Mouse (Mus musculus) right cerebral cortex, postnatal 4 days (tissue): ENCODE results near the gene Gpsm2.
A peak's percentile ranks its signal among the peaks of the same experiment; 100 is the strongest.
"Not testable (repeated sequence)": the region's sequence is repeated elsewhere in the genome, so short reads cannot be mapped to it uniquely, and the experiment has no call there.

Experiments used
- DNase-seq: peaks from one replicate; pipeline ENCODE4 v3.0.0-alpha.2; 2022

The Gpsm2 gene

DNA sequence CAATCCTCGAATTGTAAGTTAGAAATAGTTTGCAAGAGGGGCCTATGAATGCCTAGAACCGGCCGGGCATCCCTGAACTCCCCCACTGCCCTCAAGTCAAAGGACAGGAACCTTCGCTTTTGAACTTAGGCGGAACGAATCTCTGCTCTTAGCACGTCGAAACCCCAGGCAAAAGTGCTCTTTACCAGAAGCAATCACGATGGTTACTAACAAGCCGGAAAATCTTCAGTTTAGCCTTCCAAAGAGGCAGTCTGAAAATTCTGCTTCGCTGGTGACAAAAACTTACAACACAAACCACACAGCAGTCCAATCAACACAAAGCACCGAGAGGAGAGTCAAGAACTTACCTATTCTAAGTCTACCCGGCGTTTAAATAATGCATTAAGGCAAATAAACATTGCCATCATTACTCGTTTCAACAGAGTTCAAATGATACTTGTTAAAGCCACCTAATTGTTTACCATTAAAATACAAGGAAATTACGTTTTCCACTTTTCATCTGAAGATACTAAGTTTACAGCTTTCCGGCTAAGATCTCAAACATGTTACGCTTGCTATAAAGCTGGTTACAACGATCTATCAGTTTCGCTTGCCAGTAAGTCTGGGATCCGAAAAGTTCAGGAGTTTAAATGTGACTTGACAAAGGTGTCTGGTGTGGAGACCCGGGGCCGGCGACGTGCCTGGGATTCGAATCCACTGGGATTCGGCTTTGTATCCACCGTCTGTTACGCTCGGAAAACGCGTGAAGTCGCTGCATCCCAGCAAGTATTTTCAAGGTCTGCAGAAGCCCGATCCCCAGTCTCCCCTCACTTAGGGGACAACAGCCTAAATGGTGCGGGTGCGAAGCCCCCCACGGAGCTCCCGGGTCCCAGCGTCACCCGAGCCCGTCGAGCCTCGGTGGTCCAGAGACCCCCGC is 775 bp downstream of the Gpsm2 start:
- peak; percentile 50 for DNase-seq

DNA sequence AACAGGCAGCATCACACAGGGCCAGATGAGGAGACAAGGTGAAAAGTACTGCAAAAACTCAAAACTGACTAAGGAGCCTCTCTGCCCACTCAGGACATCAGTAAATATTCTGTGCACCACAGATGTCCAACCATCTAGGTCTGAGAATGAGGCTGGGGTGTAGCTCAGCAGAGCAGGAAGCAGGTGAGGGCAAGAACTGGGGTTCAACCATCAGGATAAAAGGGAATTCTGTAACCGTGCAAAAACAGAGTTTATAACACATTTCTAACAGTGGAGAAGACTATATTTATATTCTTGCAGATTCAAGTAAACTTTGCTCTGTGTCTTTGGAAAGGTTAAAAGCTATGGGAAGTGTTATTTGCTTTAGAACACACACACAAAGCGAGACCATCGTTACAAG is 2.3 kb downstream of the Gpsm2 start:
- no peak for DNase-seq

DNA sequence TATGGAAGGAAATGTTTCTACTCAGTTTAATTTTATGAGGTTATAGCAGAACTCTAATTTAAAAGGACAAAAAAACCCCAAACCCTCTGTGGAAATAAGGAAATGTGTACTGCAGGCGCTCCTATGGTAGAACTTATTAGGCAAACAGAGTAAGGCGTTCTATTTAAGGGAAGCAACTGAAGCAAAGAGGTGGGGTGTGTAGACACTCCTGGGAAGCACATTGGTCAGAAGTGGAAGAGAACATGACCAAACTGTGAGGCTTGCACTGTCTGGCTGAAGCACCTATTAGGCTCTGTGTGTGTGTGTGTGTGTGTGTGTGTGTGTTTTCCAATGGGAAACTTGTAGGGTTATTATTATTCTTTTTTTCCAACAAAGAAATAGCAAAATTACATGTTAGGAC is 2.8 kb downstream of the Gpsm2 start:
- no peak for DNase-seq

DNA sequence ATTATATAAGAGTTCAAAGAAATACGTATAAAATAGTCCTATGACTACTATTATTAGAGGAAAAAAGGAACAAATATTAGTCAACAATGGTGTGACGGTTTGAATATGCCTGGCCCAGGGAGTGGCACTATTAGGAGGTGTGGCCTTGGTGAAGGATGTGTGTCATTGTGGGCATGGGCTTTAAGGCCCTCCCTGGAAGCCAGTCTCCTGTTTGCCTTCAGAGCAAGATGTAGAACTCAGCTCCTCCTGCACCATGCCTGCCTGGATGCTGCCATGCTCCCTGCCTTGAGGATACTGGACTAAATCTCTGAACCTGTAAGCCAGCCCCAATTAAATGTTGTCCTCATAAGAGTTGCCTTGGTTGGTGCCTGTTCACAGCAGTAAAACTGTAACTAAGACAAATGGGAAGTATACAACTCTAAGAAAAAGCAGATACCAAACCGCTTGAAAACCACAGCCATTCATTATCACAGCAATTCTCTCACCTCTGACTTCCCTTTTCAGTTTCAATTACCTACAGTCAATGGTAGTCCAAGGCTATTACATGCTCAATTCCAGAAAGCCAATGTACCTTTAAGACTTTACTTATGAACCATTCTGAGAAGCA is 4.1 kb downstream of the Gpsm2 start:
- no peak for DNase-seq

DNA sequence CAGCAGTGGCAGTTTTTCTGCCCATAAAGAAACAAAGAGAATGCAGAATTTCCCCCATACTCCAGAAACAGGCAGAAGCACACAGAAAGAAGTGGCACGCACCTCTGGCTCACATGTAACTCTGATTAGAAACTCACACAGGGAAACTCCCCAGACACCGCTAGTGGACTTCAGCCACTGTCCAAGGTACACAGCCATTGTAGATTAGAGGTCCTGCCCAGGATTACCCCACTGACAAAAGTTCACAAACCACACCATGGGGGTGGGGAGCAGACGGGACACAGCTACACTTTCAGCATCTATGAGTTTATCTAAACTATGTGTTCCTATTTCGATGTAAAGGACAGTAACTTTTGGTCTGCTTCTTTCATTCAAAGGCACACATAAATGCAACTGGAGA is 7.3 kb downstream of the Gpsm2 start:
- no peak for DNase-seq

DNA sequence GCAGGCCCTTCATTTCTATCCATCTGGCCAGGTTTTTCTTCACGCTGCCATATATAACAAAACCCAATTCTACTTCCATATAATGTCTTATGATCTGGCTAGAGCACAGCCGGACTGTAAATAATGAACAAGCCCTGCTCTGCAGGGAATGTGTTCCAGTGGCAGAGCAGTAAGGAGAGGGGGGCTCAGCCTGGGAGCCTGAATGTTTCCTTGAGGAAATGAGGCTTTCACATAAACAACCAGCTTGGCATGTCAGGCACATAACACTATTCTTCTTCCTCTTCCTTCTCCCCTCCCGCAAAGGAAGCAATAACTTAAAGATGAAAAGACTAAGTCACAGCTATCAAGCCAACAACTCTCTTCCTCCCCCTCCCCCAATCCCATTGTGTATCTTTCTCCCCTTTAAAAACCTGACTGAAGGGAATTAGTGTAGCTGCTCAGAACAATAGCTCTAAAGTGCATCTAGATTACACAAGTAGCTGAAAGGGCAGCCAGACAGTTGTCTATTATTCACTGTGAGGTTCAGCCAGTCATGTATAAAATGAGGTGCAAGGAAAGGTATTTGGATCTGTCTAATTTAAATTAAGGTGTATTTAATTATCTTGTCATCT is 8.9 kb downstream of the Gpsm2 start:
- no peak for DNase-seq

DNA sequence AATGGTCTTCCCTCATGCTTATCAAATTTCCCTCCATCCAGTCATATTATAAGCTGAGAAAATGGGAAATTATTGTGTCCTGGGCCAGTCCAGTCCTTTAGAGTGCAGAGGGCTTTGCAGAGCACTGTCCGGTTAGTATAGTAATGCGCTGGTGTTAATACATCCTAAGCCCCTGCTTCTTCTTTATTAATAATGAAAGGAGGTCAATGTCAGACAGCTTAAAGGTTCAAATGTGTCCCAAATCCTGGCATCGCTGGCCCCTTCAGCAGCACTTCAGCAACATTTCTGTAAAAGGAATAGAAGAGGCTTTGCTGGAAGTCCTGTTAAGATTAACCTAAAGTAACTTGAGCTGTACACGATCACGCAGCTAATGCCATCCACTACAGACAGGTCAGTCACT is 10.8 kb downstream of the Gpsm2 start:
- DNase-seq, result no peak

DNA sequence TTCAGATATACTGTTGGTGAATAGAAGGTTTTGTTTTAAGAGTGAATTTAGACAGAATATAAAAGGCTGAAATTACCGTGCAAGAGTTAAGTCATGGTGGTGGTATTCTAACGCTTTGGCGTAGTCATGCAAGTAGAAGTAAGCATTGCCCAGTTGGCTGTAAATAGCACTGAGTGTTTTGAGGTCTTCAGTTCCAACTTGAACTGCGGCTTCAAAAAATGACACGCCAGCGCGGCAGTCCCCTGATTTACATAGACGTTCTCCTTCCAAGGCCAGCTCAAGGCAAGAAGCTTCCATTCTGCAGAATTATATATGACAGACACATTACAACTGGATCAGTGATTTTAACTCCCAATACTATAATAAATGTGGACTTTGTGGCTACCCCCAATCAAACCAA is 19.3 kb downstream of the Gpsm2 start:
- no peak for DNase-seq

DNA sequence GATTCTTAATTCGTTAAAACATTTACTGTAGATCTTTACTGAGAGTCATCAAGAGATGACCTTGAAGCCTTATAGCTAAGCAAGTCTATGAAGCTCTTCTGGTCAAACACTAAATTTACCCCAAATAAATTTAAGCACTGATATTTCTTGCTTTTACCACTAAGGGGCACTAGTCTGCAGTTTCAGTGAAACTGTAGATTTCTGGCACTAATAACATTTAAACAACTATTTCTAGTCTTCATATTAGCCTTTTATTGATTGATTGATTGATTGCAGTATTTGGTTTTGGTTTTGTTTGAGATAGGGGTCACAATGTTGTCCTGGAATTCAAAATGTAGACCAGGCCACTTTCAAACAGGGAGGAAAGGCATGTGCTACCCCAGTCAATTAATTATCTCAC is 20.9 kb downstream of the Gpsm2 start:
- no peak for DNase-seq

DNA sequence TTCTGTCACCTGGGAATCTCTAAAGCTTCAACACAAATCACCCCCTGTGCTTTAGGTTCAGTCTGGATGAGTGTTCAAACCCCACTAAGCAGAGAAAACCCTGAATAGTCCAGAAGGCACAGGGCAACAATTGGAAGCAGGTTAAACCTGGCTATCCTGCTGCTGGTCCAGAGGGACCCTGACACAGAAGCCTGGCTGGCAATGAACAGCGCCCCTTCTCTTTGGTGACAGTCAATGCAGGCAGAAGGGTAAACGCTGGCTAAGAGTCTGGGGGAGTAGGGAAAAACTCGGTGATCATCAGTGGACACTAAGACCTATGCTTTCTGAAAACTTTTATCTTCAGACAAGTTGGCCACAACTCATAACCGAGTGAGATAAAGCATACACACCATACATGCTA is 22.3 kb downstream of the Gpsm2 start:
- DNase-seq, result no peak

DNA sequence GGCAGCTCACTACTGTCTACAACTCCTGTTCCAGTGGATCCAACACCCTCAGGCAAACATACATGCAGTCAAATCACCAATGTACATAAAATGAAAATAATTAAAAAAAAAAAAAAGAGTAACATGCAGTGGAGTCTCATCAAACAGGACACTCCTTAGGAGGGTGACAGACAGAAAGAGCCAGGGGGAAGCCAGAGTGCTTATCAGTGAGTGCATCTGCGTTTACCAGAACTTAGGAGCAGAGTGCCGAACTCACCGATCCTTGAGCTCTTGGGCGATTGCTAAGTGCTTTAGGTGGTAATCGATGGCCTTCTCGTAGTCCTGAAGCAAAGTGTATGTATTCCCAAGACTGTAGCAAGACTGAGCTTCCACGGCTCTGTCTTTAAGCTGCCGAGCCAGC is 23.4 kb downstream of the Gpsm2 start:
- no peak for DNase-seq

DNA sequence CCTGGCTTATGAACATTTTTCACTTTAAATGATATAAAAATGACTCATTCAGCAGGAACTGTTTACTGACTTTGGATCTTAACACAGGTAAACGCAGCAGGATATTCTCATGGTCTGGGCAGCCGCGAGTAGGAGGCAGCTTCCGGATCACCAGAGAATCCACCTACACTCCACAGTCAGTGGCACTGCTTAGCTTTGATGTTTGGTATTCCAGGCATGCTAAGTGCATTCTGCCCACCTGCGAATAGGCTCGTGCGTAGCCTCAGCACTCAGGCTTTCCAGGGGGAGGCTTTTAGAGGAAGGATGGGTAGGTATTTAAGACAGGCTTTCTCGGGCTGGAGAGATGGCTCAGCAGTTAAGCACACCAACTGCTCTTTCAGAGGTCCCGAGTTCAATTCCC is 27.8 kb downstream of the Gpsm2 start:
- DNase-seq, result no peak

DNA sequence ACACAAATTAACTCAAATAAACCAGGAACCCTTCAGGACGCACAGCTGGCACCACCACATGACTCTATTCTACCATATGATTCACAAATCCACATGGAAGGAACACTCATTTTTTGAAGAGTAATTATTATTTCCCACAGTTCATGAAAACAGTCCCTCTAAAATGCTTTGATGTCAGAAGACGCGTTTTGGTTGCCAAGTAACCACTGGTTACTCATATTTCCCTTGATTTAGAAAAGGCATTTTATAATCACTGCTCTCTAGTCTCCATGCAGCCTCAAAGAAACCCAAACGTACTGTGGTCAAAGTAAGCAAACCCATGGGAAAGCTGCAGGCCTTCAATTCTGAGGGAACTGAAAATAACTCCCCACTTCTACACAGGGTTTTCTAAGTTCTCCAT is 32.1 kb downstream of the Gpsm2 start:
- no peak for DNase-seq

DNA sequence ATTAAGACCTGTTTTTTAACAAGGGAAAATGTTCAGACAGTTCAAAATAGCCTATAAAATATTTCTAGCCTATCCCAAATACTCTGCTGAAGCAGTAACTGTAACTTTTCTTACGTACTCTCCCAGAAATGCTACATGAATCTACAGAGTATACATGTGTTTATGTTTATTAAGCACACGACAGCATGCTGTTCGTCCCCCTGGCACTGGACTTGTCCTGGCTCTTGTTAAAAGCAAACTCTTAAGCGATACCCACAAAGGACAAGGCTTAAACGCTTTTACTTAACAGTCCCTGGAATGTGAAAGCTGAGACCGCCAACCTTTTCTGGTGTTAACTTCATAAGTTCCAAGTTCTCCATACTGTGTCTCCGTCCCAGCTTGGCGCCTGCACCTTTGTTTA is 32.7 kb downstream of the Gpsm2 start:
- DNase-seq, result no peak

DNA sequence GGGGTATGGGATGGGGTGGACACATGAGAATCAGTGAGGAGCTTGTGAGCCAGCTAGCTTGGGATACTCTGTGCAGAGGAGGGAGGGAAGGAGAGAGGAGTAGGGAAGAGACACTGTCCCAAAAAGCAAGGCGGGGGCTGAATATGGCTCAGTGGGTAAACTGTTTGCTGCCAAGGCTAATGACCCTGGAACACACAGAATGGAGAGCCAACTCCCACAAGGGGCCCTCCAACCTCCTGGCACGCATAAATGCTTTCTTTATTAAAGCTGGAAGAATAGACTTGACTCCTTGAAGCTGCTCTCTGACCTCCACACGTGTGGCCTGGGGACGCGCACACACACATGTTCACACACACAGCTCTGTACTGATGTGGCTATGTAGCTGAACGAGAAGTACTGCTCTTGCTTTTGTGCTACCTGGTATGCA is 33.1 kb downstream of the Gpsm2 start:
- DNase-seq, result no peak

DNA sequence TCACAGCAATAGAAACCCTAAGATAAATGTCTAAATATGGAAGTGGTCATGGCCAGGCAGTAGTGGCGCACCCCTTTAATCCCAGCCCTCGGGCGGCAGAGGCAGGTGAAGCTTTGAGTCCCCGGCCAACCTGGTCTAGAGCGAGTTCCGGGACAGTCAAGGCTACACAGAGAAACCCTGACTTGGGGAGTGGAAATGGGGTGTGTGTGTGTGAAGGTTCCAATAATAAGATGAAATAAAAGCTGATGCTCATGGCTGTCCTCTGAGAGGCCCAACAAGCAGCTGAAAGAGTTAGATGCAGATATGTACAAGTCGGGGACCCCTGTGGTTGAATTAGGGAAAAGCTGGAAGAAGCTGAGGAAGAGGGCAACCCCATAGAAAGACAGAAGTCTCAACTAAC is 36.4 kb downstream of the Gpsm2 start:
- DNase-seq, result no peak

DNA sequence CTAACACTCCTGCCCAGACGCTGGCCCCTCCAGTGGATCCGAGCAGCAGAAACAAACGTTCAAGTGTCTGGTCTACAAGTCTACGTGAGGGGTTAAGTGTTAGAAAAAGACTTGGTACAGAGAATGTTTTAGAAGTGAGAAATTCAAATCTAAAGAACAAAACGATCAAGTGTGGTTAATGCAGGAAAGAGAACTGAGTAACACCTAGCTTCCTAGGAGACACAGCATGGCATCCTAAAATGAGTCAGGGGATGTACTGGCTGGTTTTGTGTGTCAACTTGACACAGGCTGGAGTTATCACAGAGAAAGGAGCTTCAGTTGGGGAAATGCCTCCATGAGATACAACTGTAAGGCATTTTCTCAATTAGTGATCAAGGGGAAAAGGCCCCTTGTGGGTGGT is 38.5 kb downstream of the Gpsm2 start:
- not testable (repeated sequence) for DNase-seq

DNA sequence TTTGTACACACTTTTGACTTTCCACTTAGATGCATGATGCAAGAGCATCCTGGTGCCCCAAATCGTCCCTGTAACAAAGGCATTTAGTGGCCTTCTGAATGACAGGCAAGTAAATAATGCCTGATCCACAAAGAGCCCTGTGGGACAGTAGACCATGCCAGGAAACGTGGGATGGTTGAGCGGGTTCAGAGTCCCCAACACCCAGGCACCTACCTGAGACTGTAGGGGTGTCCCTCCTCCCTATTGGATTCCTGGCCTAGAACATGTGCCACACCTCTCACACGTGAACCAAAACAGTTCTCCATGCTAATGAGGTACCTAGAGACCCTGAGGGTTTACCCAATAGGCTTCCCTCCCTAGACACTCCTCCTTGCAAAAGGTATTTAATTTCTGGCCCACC is 41.1 kb downstream of the Gpsm2 start:
- no peak for DNase-seq

DNA sequence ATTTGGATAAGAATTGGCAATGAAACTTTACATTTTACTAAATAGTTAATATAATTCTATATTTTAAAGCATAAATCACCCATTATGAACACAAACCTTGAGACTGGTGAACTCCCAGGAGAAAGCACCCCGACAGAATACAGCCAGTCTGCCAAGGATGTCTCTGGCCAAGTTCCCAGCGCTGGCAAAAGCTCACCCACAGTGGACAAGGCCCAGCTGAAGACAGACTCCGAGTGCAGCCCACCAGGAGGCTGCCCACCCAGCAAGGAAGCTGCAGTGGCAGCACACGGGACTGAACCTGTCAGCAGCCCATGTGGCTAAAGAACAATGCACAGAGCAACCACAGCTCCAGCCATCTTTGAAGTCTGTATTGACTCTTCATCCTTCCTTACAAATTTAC is 45.5 kb downstream of the Gpsm2 start:
- peak; percentile 30 for DNase-seq

DNA sequence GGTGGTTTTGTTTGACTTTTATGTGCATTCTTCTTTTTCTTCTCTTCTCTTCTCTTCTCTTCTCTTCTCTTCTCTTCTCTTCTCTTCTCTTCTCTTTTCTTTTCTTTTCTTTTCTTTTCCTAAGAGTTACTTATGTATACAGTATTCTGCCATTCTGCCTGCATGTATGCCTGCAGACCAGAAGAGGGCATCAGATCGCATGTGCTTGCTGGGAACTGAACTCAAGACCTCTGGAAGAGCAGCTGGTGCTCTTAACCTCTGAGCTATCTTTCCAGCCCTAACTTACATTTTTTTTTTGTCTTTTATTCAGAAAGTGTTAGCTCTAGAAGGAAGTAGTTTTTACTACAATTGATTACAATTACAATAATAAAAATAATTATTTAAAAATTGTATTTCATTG is 61.2 kb downstream of the Gpsm2 start:
- no peak for DNase-seq

DNA sequence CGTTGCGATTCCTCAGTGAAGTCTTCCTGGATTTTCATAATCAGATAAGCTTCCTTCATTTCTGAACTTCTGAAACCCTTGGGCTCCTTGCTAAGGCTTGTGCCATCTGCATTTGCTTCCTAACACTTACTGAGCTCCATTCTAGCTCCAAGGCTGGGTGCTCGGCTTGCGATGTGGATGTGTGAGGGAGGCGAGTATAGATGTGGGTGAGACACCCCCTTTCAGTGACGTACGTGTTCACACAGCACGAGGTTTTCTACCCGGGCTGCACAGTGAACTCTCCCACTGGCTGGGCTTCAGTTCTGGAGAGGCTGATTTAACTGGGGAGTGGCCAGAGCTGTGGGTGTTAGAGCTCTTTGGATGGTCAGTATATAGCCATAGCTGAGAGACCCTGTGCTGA is 63.5 kb downstream of the Gpsm2 start:
- no peak for DNase-seq

DNA sequence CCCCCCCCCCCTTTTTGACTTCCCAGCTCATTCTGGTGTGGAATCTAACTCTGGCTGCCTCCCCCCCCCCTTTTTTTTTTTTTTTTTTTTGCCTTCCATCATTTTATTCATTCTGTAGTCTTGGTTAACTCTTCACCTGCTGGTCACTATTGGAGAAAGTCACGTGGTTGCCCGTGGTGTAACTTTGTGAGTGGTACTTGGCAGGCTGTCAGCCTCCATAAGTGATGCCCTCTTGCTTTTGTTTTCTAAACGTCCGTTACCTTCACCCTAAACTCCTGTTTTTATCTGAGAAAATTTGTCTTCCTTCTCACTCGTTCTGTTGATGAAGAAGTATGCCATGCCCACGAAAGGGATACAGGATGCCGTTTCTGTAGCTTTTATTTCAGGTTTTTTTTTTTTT is 66.6 kb downstream of the Gpsm2 start:
- DNase-seq, result no peak

DNA sequence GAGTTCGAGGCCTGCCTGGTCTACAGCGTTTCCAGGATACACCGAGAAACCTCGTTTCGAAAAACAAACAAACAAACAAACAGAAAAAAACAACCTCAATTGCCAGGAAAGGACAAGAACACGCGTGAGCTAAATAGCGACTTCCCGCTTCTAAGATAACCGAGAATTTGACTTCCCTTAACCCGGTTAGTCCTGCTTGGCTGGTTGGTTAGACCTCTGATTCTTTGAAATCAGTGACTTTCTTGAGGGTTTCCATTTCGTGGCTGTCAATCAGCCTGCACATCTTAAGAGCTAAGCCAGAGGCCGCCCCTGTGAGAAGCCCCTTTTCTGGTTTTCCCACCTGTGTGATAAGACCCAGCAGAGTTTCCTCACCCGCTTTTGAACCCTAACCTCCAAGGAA is 67.5 kb downstream of the Gpsm2 start:
- DNase-seq, result no peak

DNA sequence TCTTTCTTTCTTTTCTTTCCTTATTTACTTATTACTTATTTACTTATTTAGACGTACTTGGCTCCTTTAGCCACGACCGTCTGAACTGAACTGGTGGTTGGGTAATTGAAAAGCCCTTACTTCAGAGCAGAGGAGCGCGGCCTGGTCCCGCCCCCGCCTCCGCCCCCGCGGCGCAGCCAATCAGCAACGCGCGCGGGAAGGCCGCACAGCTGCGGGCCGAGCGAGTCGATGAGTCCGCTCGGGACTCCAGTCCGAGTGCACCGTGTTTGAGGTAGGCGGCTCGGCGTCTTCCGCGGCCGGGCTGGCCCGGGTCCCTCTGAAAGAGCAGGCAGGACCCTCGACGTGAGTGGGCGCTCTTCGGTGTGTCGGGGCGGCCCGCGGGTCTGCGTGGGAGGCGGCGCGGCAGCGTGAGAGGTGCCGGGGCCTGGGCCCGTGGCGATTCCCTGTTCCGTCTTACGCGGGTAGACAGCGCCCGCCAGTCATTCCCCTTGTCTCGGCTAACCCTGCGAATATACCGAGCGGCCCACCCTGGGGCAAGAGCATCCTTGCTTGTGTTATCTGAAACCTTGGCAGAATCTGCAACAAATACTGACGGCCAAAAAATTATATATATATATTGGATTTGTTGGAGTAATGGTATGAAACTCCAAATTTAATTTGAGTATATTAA is 68.3 kb downstream of the Gpsm2 start, which contains the start of gene Clcc1:
Gene Clcc1, plus strand, starts transcription at position 204 of the 670 bp plus-strand sequence.
- peak; percentile 93 for DNase-seq
